Mouse (Mus musculus) lung, postnatal 0 days (tissue): Measurements from ENCODE around the gene Osbpl9.

Source experiments
- CTCF ChIP-seq: IDR thresholded peaks from 2 replicates; pipeline ENCODE4 v1.5.1; 2016; ENCODE audit warnings: antibody characterized with exemption, mild to moderate bottlenecking
- EP300 ChIP-seq: IDR thresholded peaks from 2 replicates; pipeline ENCODE4 v1.6.1; 2016; ENCODE audit warnings: antibody characterized with exemption, mild to moderate bottlenecking, control low read depth

GRCm38 (mm10) chr4:109185616-109186405 is 16.3 kb downstream of the Osbpl9 start:
- no peak for TF ChIP-seq CTCF
- TF ChIP-seq EP300: no peak
